Mouse (Mus musculus) bone marrow macrophage, adult 2 months (primary cell): ENCODE measurements around the gene Adcy6.

ENCODE experiments used
- CTCF ChIP-seq: IDR thresholded peaks from 2 replicates; pipeline ENCODE4 v1.5.1; 2012; ENCODE audit warnings: low read depth, mild to moderate bottlenecking, low read length, moderate library complexity
- POLR2A ChIP-seq: IDR thresholded peaks from 2 replicates; pipeline ENCODE4 v1.6.1; 2012; ENCODE audit warnings: mild to moderate bottlenecking, low read depth, low read length, borderline replicate concordance

DNA sequence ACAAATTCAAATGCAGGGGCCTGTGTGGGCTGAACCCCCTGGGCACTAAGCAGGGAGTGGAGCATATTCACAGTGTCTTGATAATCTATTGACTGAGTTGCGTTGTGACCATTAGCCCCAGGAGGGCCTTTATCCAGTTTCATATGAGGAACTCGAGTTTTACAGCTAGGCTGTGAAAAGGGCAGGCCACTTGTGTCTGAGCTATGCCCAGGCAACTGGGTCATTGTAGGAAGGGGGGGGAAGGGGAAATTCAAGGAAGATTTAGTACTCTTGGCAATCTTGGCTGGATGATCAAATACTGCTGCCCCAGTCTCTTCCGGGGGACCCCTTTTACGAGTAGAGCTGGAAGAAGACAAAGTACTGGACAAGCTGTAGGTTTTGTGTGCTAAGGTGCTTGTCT is 66.5 kb downstream of the Adcy6 start:
- TF ChIP-seq POLR2A (no peak), CTCF (no peak)
